Mouse (Mus musculus) stomach, embryonic 16.5 days (tissue): ENCODE data around the gene Cdkn1c. TPM values are rescaled to one million over a fixed set of nuclear protein-coding genes. Genes with fewer than 3 reads are reported as not detected.

ENCODE experiments used
- ATAC-seq: fragments of 200-750 bp; cut with Nextera tagmentation; 2 replicates; pipeline ENCODE4 v1.8.0; 2017; ENCODE audit warnings: moderate number of reproducible peaks, moderate TSS enrichment; ENCODE audit not compliant: insufficient read depth, low FRiP score
- H3K27ac ChIP-seq: fragments of 300-500 bp; sonication (generic); 2 replicates; pipeline ENCODE4 v1.5.1; 2014; ENCODE audit warnings: low read length
- H3K27me3 ChIP-seq: fragments of 300-500 bp; sonication (generic); 2 replicates; pipeline ENCODE4 v1.6.1; 2014; ENCODE audit warnings: low read length, control low read depth, mixed read lengths; ENCODE audit not compliant: control insufficient read depth, insufficient read depth
- H3K36me3 ChIP-seq: fragments of 300-500 bp; sonication (generic); 2 replicates; pipeline ENCODE4 v1.6.1; 2014; ENCODE audit warnings: low read length; ENCODE audit not compliant: control insufficient read depth, insufficient read depth
- H3K4me1 ChIP-seq: fragments of 300-500 bp; sonication (generic); 2 replicates; pipeline ENCODE4 v1.6.1; 2014; ENCODE audit warnings: low read length, control low read depth, mixed read lengths; ENCODE audit not compliant: control insufficient read depth, insufficient read depth
- H3K4me2 ChIP-seq: fragments of 300-500 bp; sonication (generic); 2 replicates; pipeline ENCODE4 v1.6.1; 2014; ENCODE audit warnings: low read depth, low read length, mixed read lengths
- H3K4me3 ChIP-seq: fragments of 300-500 bp; sonication (generic); replicated peaks from 2 replicates; pipeline ENCODE4 v1.5.1; 2014; ENCODE audit warnings: mild to moderate bottlenecking, low read length
- H3K9ac ChIP-seq: fragments of 300-500 bp; sonication (generic); 2 replicates; pipeline ENCODE4 v1.6.1; 2014; ENCODE audit warnings: low read length
- H3K9me3 ChIP-seq: fragments of 300-500 bp; sonication (generic); replicated peaks from 2 replicates; pipeline ENCODE4 v1.6.1; 2016; ENCODE audit warnings: low read length, control low read depth; ENCODE audit not compliant: control insufficient read depth
- WGBS: fragments of 180-500 bp; shearing (Covaris S2); extraction: QIAGEN DNeasy Blood & Tissue Kit; methylation state at CpG from one replicate; pipeline ENCODE4 v1.1.7; 2014; 5-methylcytosine and 5-hydroxymethylcytosine counted together
- polyA plus RNA-seq: library from polyadenylated mRNA; unstranded; fragments of >200 nt; fragmentation: Nextera tagmentation; extraction: Ambion mirVana; gene quantifications from 2 replicates; pipeline ENCODE4 v1.2.1, GENCODE M21; 2015

Cdkn1c gene
- 402 and 460 TPM in 2 replicates for polyA plus RNA-seq

- H3K36me3 ChIP-seq = no peaks in the 10 kb centered on the region
- peaks cover 7% of the 10 kb centered on the region; the same call in 1 of the 2 replicates for H3K4me1 ChIP-seq
- H3K4me3 ChIP-seq = peak within 1 kb of the TSS; percentile 64
- peak within 1 kb of the TSS; percentile 58 for H3K4me2 ChIP-seq
- H3K9ac ChIP-seq = peak within 1 kb of the TSS; percentile 81
- no peaks in the 10 kb centered on the region; the same call in 1 of the 2 replicates for H3K27me3 ChIP-seq
- ATAC-seq = peak; percentile 90
- whole genome bisulfite sequencing = 27% methylated on average over 41 of the region's 48 CpGs
- peak within 1 kb of the TSS; percentile 72 for H3K27ac ChIP-seq
- peaks cover 24% of the 10 kb centered on the region for H3K9me3 ChIP-seq
Measured at GRCm38 (mm10) chr7:143460874-143461273, at the start of gene Cdkn1c. TSS of gene Cdkn1c (minus strand) at chr7:143461050.

GRCm38 (mm10) chr7:143509566-143509965 lies 48.7 kb upstream of the Cdkn1c start:
- no peaks in the 10 kb centered on the region for H3K27me3 ChIP-seq
- no peak for ATAC-seq
- 69% methylated on average over 1 of the region's 1 CpGs for WGBS

GRCm38 (mm10) chr7:143506675-143507074 lies 45.8 kb upstream of the Cdkn1c start:
- Histone ChIP-seq H3K4me1 (peaks cover 7% of the 10 kb centered on the region; the same call in 1 of the 2 replicates), H3K9me3 (no peaks in the 10 kb centered on the region), H3K36me3 (no peaks in the 10 kb centered on the region), H3K4me2 (no peak overlapping the region), H3K27ac (no peak overlapping the region), H3K27me3 (peaks cover 23% of the 10 kb centered on the region; the same call in 1 of the 2 replicates), H3K9ac (no peak overlapping the region), H3K4me3 (no peak overlapping the region)
- WGBS = 31% methylated on average over 7 of the region's 7 CpGs
- no peak for ATAC-seq

More at GRCm38 (mm10) chr7:143509566-143509965, 48.7 kb upstream of the Cdkn1c start:
- Histone ChIP-seq H3K4me1 (no peaks in the 10 kb centered on the region), H3K9ac (no peak overlapping the region), H3K27ac (no peak overlapping the region), H3K9me3 (no peaks in the 10 kb centered on the region), H3K4me3 (no peak overlapping the region), H3K36me3 (peaks cover 7% of the 10 kb centered on the region; the same call in 1 of the 2 replicates), H3K4me2 (no peak overlapping the region)

DNA sequence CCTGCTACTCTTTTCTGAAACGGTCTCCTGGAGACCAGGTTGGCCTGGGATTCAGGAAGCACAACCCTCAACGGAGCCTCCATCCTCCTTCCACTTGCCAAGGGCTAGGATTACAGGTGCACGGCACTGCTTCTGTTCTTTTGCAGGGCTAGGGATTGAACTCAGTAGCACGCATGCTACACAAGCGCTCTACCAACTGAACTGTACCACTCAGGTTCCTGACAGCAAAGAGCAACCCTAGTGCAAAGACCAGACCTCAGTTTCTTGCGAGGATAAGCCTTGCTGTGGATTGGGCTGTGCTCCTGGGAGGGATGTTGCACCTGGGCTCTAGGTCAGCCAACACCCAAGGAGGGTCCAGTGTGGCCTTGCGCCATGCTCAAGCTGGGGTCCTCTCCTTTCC lies 45.4 kb upstream of the Cdkn1c start:
- 67% methylated on average over 7 of the region's 7 CpGs for WGBS
- no peak overlapping the region for H3K9ac ChIP-seq
- no peak for ATAC-seq
- H3K27ac ChIP-seq = no peak overlapping the region
- no peaks in the 10 kb centered on the region for H3K36me3 ChIP-seq
- H3K4me1 ChIP-seq = peaks cover 11% of the 10 kb centered on the region; the same call in 1 of the 2 replicates
- H3K9me3 ChIP-seq = no peaks in the 10 kb centered on the region
- no peak overlapping the region for H3K4me2 ChIP-seq
- H3K27me3 ChIP-seq = peaks cover 23% of the 10 kb centered on the region; the same call in 1 of the 2 replicates
- H3K4me3 ChIP-seq = no peak overlapping the region

DNA sequence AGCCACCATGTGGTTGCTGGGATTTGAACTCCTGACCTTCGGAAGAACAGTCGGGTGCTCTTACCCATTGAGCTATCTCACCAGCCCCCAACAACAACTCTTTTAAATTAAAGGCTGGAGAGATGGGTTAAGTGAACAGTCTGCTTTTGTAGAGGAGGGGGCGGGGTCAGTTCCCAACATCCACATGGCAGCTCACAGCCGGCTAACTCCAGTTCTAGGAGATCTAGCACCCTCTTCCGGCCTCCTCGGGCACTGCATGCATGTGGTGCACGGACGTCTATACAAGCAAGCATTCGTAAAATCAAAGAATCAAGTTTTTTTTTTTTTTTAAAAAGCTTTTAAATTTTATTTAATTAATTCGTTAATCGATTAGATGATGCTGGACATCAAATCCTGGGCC lies 45.0 kb upstream of the Cdkn1c start:
- ATAC-seq = no peak
- 31% methylated on average over 11 of the region's 11 CpGs for WGBS

DNA sequence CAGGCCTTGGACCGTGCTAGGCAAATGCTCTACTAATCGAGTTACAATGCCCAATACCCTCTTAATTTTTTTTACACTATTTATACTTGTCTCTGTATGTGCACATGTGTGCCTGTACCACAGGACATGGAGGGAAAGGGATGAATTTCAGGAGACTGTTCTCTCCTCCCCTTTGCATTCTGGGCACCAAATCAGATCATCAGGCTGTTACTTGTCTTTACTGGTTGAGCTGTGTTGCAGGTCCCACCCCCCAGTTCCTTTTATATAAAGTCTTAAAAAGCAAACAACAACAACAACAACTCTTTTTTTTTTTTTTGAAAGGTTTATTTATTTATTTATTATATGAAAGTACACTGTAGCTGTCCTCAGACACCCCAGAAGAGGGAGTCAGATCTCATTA lies 44.6 kb upstream of the Cdkn1c start:
- peaks cover 12% of the 10 kb centered on the region; the same call in 1 of the 2 replicates for H3K4me1 ChIP-seq
- no peak for ATAC-seq
- peaks cover 31% of the 10 kb centered on the region for H3K27me3 ChIP-seq
- WGBS = 84% methylated on average over 2 of the region's 2 CpGs
- no peaks in the 10 kb centered on the region for H3K9me3 ChIP-seq
- no peak overlapping the region for H3K9ac ChIP-seq
- no peak overlapping the region for H3K4me3 ChIP-seq
- H3K27ac ChIP-seq = no peak overlapping the region
- no peaks in the 10 kb centered on the region for H3K36me3 ChIP-seq
- no peak overlapping the region for H3K4me2 ChIP-seq

More for the DNA sequence above, 45.0 kb upstream of the Cdkn1c start:
- Histone ChIP-seq H3K9me3 (no peaks in the 10 kb centered on the region), H3K27ac (no peak overlapping the region), H3K4me1 (peaks cover 12% of the 10 kb centered on the region; the same call in 1 of the 2 replicates), H3K4me2 (no peak overlapping the region), H3K36me3 (no peaks in the 10 kb centered on the region), H3K27me3 (peaks cover 26% of the 10 kb centered on the region), H3K4me3 (no peak overlapping the region), H3K9ac (no peak overlapping the region)

- ATAC-seq = no peak
- H3K9me3 ChIP-seq = no peaks in the 10 kb centered on the region
- no peaks in the 10 kb centered on the region for H3K36me3 ChIP-seq
- 79% methylated on average over 6 of the region's 6 CpGs for WGBS
- peaks cover 32% of the 10 kb centered on the region for H3K27me3 ChIP-seq
- H3K9ac ChIP-seq = no peak overlapping the region
- H3K4me2 ChIP-seq = no peak overlapping the region
- H3K4me1 ChIP-seq = peaks cover 12% of the 10 kb centered on the region; the same call in 1 of the 2 replicates
- H3K27ac ChIP-seq = no peak overlapping the region
- no peak overlapping the region for H3K4me3 ChIP-seq
Measured at GRCm38 (mm10) chr7:143503926-143504325, 43.1 kb upstream of the Cdkn1c start.

DNA sequence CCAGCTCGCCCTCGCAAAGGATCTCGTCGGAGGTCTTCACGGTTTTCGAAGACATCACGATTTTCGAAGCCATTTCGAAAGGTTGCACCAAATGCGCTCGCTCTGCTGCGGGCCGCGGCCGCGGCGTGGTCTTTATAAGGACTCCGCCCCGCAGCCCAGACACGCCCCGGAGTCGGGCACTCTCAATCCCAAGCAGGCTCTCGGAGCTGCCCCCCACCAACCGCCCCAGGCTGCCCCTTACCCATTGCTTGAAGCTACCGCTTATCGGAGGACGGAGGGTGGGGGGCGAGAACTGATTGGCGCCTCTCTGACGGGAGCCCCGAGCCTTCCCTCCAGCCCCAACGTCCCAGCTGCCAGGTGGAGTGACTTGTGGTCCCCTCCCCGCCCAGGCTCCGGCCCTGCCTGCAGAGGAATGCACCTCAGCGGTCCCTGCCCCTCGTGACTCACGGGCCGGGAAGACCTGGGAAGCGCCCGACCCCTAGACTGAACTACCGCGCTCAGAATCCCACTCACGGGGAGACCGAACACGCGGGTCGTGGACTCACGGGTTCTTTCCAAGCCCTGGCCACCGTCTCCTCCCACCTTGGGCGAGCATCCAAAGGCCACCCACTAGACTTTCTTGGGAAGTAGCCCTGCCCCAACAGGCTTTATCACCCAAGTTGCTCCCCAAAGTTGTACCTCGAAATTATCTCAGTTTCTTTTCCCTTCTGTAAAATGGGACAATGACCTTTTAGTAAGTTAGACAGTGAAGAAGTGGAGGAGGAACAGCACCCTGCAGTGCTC lies 41.8 kb upstream of the Cdkn1c start, which contains the start of gene Phlda2:
Gene Phlda2 (minus strand): TSS at position 733 of the 783 bp plus-strand sequence.
- Histone ChIP-seq H3K27me3 (peaks cover 32% of the 10 kb centered on the region), H3K36me3 (no peaks in the 10 kb centered on the region), H3K4me1 (peaks cover 12% of the 10 kb centered on the region; the same call in 1 of the 2 replicates), H3K27ac (no peak within 1 kb of the TSS), H3K9ac (peak within 1 kb of the TSS; percentile 46), H3K9me3 (no peaks in the 10 kb centered on the region), H3K4me2 (peak within 1 kb of the TSS; percentile 93), H3K4me3 (peak within 1 kb of the TSS; percentile 59)
- WGBS = 3% methylated on average over 51 of the region's 51 CpGs
- ATAC-seq = peak; percentile 51; the same call in 1 of the 2 replicates
